Mouse (Mus musculus): ENCODE data around the gene Krtap3-3. TPM values are rescaled to one million over a fixed set of nuclear protein-coding genes. Genes with fewer than 3 reads are reported as not detected.

Krtap3-3 gene
- total and polyA plus RNA-seq, 2 experiments from 2014 or later, result not detected

DNA sequence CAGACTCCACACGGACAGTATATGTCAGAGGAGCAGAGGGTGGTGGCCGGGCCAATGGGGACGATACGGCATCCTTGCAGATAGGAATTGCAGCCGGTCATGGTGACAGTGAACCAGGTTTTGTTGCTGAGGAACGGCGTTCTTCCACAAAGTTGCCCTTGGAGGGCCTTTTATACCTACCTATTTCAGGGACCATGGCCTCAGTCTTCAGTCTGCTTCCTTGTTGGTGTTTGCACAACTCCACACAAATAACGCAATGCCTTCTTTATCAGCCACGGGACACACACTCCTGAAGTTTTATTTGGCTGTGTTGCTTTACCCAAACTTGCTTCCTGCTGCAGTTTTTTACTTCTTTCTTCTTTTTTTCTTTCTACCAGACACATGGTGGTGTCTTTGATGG lies 8.7 kb upstream of the Krtap3-3 start, which contains the start of gene Gm11939:
Gene Gm11939, minus strand, starts transcription at position 101 of the 400 bp plus-strand sequence.
- TF ChIP-seq CTCF (IDR thresholded peaks at IDR 0.05), result no peak
- no peak within 1 kb of the TSS for H3K27ac ChIP-seq (ENCODE audit: low read depth, low read length)
- WGBS, result 90% methylated on average over 9 of the region's 9 CpGs

DNA sequence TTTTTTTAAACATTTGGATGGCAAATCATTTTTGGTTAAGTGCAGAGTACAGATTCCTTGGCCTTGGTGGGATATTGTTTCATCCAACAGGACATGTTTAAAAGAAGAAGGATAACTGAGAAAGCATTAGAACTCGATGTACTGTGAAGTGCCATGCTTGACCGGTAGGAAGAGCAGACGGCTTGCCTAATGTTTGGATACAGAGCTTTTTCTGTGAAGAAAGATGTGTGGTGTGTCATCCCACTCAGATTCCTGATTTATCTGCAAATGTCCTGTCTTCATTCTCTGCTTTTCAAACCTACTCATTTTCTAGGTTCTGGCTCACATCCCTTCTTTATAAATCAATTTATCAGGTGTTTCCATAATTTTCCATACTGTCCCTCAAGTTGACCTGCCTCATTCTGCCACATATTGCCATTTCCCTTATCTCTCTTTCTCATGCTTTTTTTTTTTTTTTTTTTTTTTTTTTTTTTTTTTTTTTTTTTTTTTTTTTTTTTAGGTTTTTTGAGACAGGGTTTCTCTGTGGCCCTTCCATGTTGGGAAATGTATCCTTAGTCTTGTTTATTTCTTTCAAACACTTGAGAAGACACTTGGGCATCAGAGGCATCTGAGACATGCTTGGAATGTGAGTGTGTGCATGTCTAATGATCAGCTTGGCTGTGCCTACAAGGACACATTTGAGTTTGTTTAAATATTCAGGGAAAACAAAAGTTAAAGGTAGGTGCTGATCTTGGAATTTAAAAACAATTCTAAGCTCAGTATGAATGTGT lies 7.5 kb upstream of the Krtap3-3 start:
- no peak overlapping the region for H3K4me2 ChIP-seq (ENCODE audit: low read depth, low read length, poor library complexity, severe bottlenecking)
- H3K27me3 ChIP-seq (ENCODE audit: insufficient read depth, low read length), result no peaks in the 10 kb centered on the region
- DNase-seq (ENCODE audit: low spot score) (no peak), ATAC-seq (ENCODE audit: low FRiP score) (no peak)
- H3K9me3 ChIP-seq (ENCODE audit: low read length), result no peaks in the 10 kb centered on the region
- WGBS, result 85% methylated on average over 3 of the region's 3 CpGs
- H3K4me3 ChIP-seq (ENCODE audit: low read depth, low read length), result no peak overlapping the region
- no peaks in the 10 kb centered on the region for H3K36me3 ChIP-seq (ENCODE audit: insufficient read depth, low read length)
- no peak overlapping the region for H3K9ac ChIP-seq (replicated peaks; ENCODE audit: low read length, poor library complexity, severe bottlenecking)
- H3K27ac ChIP-seq (ENCODE audit: low read depth, low read length), result no peak overlapping the region
- TF ChIP-seq CTCF (IDR thresholded peaks at IDR 0.05), result no peak
- H3K4me1 ChIP-seq (ENCODE audit: insufficient read depth, low read length), result no peaks in the 10 kb centered on the region

More for the DNA sequence above, 8.7 kb upstream of the Krtap3-3 start, which contains the start of gene Gm11939:
- H3K4me1 ChIP-seq (ENCODE audit: insufficient read depth, low read length), result no peaks in the 10 kb centered on the region
- DNase-seq (ENCODE audit: low spot score) (no peak), ATAC-seq (ENCODE audit: low FRiP score) (no peak)
- H3K36me3 ChIP-seq (ENCODE audit: insufficient read depth, low read length), result no peaks in the 10 kb centered on the region
- no peaks in the 10 kb centered on the region for H3K27me3 ChIP-seq (ENCODE audit: insufficient read depth, low read length)
- no peak within 1 kb of the TSS for H3K4me2 ChIP-seq (ENCODE audit: low read depth, low read length, poor library complexity, severe bottlenecking)
- no peaks in the 10 kb centered on the region for H3K9me3 ChIP-seq (ENCODE audit: low read length)
- no peak within 1 kb of the TSS for H3K4me3 ChIP-seq (ENCODE audit: low read depth, low read length)
- H3K9ac ChIP-seq (replicated peaks; ENCODE audit: low read length, poor library complexity, severe bottlenecking), result no peak within 1 kb of the TSS

DNA sequence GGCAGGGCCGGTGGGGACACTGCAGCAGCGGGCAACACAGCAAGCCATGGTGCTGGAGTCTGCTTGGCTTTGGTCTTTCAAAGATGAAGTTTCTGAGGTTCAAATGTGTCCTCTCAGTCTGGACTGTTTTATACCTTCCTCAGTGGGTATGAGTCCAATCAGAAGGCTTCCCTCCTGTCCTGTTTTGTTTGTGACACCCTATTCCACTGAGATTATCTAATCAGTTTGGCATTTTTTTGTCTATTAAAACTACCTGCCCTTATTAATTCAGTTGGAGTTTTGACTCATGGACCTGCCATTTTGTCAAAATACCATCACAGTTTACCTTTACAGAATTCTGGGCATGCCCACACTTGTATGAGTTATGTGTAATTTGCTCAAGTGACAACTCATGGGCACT lies 6.1 kb upstream of the Krtap3-3 start, which contains the start of gene Krtap3-2:
Gene Krtap3-2, minus strand, starts transcription at position 101 of the 400 bp plus-strand sequence.
- DNase-seq (ENCODE audit: low spot score), result no peak
- H3K27me3 ChIP-seq (ENCODE audit: insufficient read depth, low read length), result no peaks in the 10 kb centered on the region
- H3K4me3 ChIP-seq (ENCODE audit: low read depth, low read length), result no peak within 1 kb of the TSS

DNA sequence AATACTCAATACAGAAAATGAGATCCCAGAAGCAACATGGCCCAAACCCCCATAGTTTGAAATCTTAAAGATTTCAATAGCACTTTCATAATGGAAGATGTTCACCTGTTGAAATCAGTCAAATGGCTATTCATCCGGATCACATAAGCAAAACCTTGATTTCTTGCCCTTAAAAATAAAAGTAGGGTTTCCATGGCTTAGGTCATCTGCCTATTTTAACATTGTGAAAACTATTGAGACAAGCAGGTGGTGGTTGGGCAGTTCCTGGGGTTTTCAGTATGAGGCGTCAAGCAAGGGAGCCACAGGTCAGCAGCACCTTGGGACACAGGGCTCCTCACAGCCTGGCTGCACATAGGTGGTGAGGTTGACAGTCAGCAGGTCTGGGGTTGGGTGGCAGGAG lies 5.5 kb upstream of the Krtap3-3 start:
- H3K36me3 ChIP-seq (ENCODE audit: insufficient read depth, low read length), result no peaks in the 10 kb centered on the region
- H3K9ac ChIP-seq (replicated peaks; ENCODE audit: low read length, poor library complexity, severe bottlenecking), result no peak overlapping the region
- no peak for DNase-seq (ENCODE audit: low spot score)
- TF ChIP-seq CTCF (IDR thresholded peaks at IDR 0.05), result no peak
- ATAC-seq (ENCODE audit: low FRiP score), result no peak
- WGBS, result 86% methylated on average over 2 of the region's 2 CpGs
- no peak overlapping the region for H3K27ac ChIP-seq (ENCODE audit: low read depth, low read length)
- H3K4me2 ChIP-seq (ENCODE audit: low read depth, low read length, poor library complexity, severe bottlenecking), result no peak overlapping the region
- H3K27me3 ChIP-seq (ENCODE audit: insufficient read depth, low read length), result no peaks in the 10 kb centered on the region
- H3K4me1 ChIP-seq (ENCODE audit: insufficient read depth, low read length), result no peaks in the 10 kb centered on the region
- H3K4me3 ChIP-seq (ENCODE audit: low read depth, low read length), result no peak overlapping the region
- no peaks in the 10 kb centered on the region for H3K9me3 ChIP-seq (ENCODE audit: low read length)

More for the DNA sequence above, 6.1 kb upstream of the Krtap3-3 start, which contains the start of gene Krtap3-2:
- Histone ChIP-seq H3K4me1 (ENCODE audit: insufficient read depth, low read length) (no peaks in the 10 kb centered on the region), H3K27ac (ENCODE audit: low read depth, low read length) (no peak within 1 kb of the TSS), H3K9me3 (ENCODE audit: low read length) (no peaks in the 10 kb centered on the region), H3K9ac (replicated peaks; ENCODE audit: low read length, poor library complexity, severe bottlenecking) (no peak within 1 kb of the TSS), H3K4me2 (ENCODE audit: low read depth, low read length, poor library complexity, severe bottlenecking) (no peak within 1 kb of the TSS), H3K36me3 (ENCODE audit: insufficient read depth, low read length) (no peaks in the 10 kb centered on the region)
- no peak for TF ChIP-seq CTCF (IDR thresholded peaks at IDR 0.05)
- no peak for ATAC-seq (ENCODE audit: low FRiP score)
- 90% methylated on average over 2 of the region's 2 CpGs for WGBS

DNA sequence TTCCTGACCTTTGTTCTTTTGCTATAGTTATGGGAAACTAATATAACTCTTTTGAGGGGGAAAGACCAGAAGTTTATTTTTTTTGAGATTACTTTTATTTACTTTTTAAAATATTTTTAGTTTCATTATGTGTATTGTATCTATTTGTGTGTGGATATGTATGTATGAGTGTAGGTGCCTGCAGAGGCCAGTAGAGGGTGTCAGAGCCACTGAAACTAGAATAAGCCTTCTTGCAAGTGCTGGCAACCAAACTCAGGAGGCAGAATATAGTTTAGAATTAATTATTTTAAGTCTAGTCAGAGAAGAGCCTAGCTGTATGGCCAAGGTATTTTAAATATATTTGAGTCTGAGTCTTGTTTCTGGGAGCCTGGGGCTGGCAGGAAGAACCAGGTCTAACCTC lies 2.8 kb downstream of the Krtap3-3 start:
- no peak for TF ChIP-seq CTCF (IDR thresholded peaks at IDR 0.05)
- no peak for DNase-seq (ENCODE audit: low spot score)
- no peak overlapping the region for H3K27ac ChIP-seq (ENCODE audit: low read depth, low read length)
- H3K36me3 ChIP-seq (ENCODE audit: insufficient read depth, low read length), result no peaks in the 10 kb centered on the region
- ATAC-seq (ENCODE audit: low FRiP score), result no peak
- H3K4me3 ChIP-seq (ENCODE audit: low read depth, low read length), result no peak overlapping the region
- H3K9ac ChIP-seq (replicated peaks; ENCODE audit: low read length, poor library complexity, severe bottlenecking), result no peak overlapping the region
- H3K4me2 ChIP-seq (ENCODE audit: low read depth, low read length, poor library complexity, severe bottlenecking), result no peak overlapping the region
- H3K4me1 ChIP-seq (ENCODE audit: insufficient read depth, low read length), result no peaks in the 10 kb centered on the region
- H3K9me3 ChIP-seq (ENCODE audit: low read length), result no peaks in the 10 kb centered on the region
- H3K27me3 ChIP-seq (ENCODE audit: insufficient read depth, low read length), result no peaks in the 10 kb centered on the region

DNA sequence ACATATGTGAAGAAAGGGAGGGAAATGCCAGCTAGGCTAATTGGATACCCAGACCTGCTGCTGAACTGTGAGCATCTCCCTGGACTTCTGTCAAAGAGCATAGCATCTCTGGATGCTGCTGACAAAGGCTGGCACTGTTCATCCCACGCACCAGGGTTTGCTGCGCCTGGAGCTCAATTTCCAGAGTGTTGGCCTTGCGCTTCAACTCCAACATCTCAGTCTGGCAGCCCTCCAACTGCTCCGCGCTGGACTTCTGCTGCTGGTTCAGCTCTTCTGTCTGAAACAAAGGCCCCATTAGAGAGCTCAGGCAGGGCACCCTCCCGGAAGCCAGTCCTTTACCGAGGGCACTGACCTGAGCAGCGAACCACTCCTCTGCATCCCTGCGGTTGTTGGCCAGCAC lies 10.9 kb downstream of the Krtap3-3 start:
- DNase-seq (ENCODE audit: low spot score) (peak; percentile 83), ATAC-seq (ENCODE audit: low FRiP score) (no peak)
- H3K9ac ChIP-seq (replicated peaks; ENCODE audit: low read length, poor library complexity, severe bottlenecking), result no peak overlapping the region
- 51% methylated on average over 9 of the region's 9 CpGs for WGBS
- H3K4me1 ChIP-seq (ENCODE audit: insufficient read depth, low read length), result no peaks in the 10 kb centered on the region
- H3K9me3 ChIP-seq (ENCODE audit: low read length), result no peaks in the 10 kb centered on the region
- no peak overlapping the region for H3K27ac ChIP-seq (ENCODE audit: low read depth, low read length)
- no peak for TF ChIP-seq CTCF (IDR thresholded peaks at IDR 0.05)
- H3K27me3 ChIP-seq (ENCODE audit: insufficient read depth, low read length), result no peaks in the 10 kb centered on the region; the same call in 1 of the 2 replicates
- no peaks in the 10 kb centered on the region for H3K36me3 ChIP-seq (ENCODE audit: insufficient read depth, low read length)
- H3K4me2 ChIP-seq (ENCODE audit: low read depth, low read length, poor library complexity, severe bottlenecking), result peak overlapping the region; percentile 12; the same call in 1 of the 2 replicates
- no peak overlapping the region for H3K4me3 ChIP-seq (ENCODE audit: low read depth, low read length)

Data from midbrain, postnatal 0 days (tissue).